Mouse (Mus musculus): ENCODE results near the gene Pcca. TPM values are rescaled to one million over a fixed set of nuclear protein-coding genes. Genes with fewer than 3 reads are reported as not detected.

Pcca gene
- total RNA-seq, 2 experiments from 2014 or later: 63.2 to 64.4 TPM

- no peak for DNase-seq (ENCODE audit: low spot score in 2 of 2)
Measured at GRCm38 (mm10) chr14:122882795-122883409, 348.8 kb downstream of the Pcca start.

- no peak for DNase-seq (ENCODE audit: low spot score in 2 of 2)
Measured at GRCm38 (mm10) chr14:122883410-122883806, 349.3 kb downstream of the Pcca start.

- DNase-seq (ENCODE audit: low spot score in 2 of 2): no peak
Measured at GRCm38 (mm10) chr14:122883821-122884584, 349.9 kb downstream of the Pcca start.

- no peak for DNase-seq (ENCODE audit: low spot score in 2 of 2)
Measured at GRCm38 (mm10) chr14:122885893-122886292, 351.8 kb downstream of the Pcca start.

- DNase-seq (ENCODE audit: low spot score in 2 of 2): no peak
Measured at GRCm38 (mm10) chr14:122887278-122887677, 353.2 kb downstream of the Pcca start.

- no peak for DNase-seq (ENCODE audit: low spot score in 2 of 2)
Measured at GRCm38 (mm10) chr14:122887702-122888479, 353.8 kb downstream of the Pcca start.

GRCm38 (mm10) chr14:122888480-122888872 is 354.4 kb downstream of the Pcca start:
- no peak for DNase-seq (ENCODE audit: low spot score in 2 of 2)

- no peak for DNase-seq (ENCODE audit: low spot score in 2 of 2)
Measured at GRCm38 (mm10) chr14:122891470-122891968, 357.4 kb downstream of the Pcca start.

- no peak for DNase-seq (ENCODE audit: low spot score in 2 of 2)
Measured at GRCm38 (mm10) chr14:122896106-122896505, 362.0 kb downstream of the Pcca start.

GRCm38 (mm10) chr14:122898550-122898949 is 364.4 kb downstream of the Pcca start:
- no peak for DNase-seq (ENCODE audit: low spot score in 2 of 2)

GRCm38 (mm10) chr14:122900679-122901078 is 366.6 kb downstream of the Pcca start:
- no peak for DNase-seq (ENCODE audit: low spot score in 2 of 2)

GRCm38 (mm10) chr14:122901177-122901576 is 367.1 kb downstream of the Pcca start:
- DNase-seq (ENCODE audit: low spot score in 2 of 2): no peak

GRCm38 (mm10) chr14:122901715-122902114 is 367.6 kb downstream of the Pcca start:
- no peak for DNase-seq (ENCODE audit: low spot score in 2 of 2)

GRCm38 (mm10) chr14:122902136-122902535 is 368.0 kb downstream of the Pcca start:
- no peak for DNase-seq (ENCODE audit: low spot score in 2 of 2)

GRCm38 (mm10) chr14:122902884-122903283 is 368.8 kb downstream of the Pcca start:
- DNase-seq (ENCODE audit: low spot score in 2 of 2): peak; percentile 18 to 52

GRCm38 (mm10) chr14:122903923-122904351 is 369.8 kb downstream of the Pcca start:
- DNase-seq (ENCODE audit: low spot score in 2 of 2): no peak

- DNase-seq (ENCODE audit: low spot score in 2 of 2): no peak
Measured at GRCm38 (mm10) chr14:122905007-122905406, 370.9 kb downstream of the Pcca start.

GRCm38 (mm10) chr14:122908075-122908474 is 374.0 kb downstream of the Pcca start:
- no peak for DNase-seq (ENCODE audit: low spot score in 2 of 2)

- no peak for DNase-seq (ENCODE audit: low spot score in 2 of 2)
Measured at GRCm38 (mm10) chr14:122909368-122910091, 375.4 kb downstream of the Pcca start.

GRCm38 (mm10) chr14:122911265-122911664 is 377.1 kb downstream of the Pcca start:
- no peak for DNase-seq (ENCODE audit: low spot score in 2 of 2)

GRCm38 (mm10) chr14:122912137-122912536 is 378.0 kb downstream of the Pcca start:
- DNase-seq (ENCODE audit: low spot score in 2 of 2): no peak

Measured in adrenal gland, postnatal 4 days (tissue).